Mouse (Mus musculus): ENCODE data around the gene Nectin2.
A peak's percentile ranks its signal among the peaks of the same experiment; 100 is the strongest.
"Not testable (repeated sequence)": the region's sequence is repeated elsewhere in the genome, so short reads cannot be mapped to it uniquely, and the experiment has no call there.

The Nectin2 gene

GRCm38 (mm10) chr7:19750217-19751069 lies at the start of gene Nectin2:
Gene Nectin2 (minus strand): TSS chr7:19750483.
- peak; percentile 94 for DNase-seq (ENCODE audit: low read depth)

DNA sequence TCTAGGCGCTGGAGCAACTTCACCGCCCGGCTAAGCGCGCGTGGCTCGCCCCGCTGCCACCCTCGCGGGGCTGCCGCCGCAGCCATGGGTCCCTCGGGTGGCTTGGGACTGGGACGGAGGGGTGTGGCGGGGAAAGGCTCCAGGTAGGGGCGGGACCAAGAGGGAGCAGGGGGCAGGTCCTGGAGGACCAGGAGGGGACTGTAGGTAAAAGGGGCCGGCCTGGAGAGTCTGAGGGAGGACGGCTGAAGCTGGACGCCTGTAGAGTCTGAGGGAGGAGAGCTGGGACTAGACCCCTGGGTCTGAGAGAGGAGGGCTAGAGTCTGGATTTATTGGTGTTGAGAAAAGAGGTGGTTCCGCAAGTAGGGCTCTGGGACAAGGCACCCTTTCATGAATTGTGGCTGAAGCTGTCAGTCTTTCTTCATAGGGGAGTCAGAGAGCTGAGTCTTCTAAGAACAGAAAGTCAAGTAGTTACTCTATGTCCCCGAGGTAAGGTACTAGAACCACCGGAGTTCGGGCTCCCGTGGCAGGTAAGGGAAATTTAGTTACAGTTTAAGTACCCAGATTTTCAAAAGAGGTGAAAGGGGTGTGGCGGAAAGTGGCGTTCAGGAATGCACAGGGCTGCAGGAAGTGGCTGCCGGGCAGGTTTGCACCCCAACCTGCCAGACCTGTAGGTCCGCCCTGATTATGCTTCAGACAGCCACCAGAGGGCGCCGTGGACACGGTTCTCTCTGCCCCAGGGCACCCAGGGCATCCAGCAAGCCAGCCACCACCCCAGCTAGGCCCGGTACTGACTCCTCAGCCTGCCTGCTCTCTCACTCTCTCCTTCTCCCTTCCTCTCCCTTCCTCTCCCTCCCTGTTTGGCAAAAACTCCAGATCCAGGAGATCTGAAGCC lies 46.7 kb upstream of the Nectin2 start, which contains the start of gene Cblc:
TSS of gene Cblc (minus strand) at position 113 of the 892 bp plus-strand sequence.
- peak; percentile 87 for DNase-seq (ENCODE audit: low read depth)

DNA sequence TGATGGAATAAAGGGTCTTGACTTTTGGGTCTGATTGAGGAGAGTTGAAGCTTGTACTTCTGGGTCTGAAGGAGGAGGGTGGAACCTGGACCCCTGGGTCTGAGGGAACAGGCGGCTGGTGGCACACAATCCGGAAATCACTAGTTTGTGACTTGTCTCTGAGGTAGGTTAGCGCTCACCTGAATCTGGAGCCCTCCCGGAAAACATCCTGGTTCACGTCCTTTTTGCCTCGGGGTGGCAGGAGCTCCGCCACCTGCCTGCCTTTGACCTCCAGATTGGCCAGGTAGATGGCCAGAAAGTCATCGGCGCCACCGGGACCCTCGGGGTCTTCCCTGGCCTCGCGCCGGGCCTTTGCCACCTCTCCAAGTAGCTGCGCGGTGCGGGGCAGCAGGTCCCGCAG lies 46.0 kb upstream of the Nectin2 start:
- DNase-seq (ENCODE audit: low read depth), result no peak

GRCm38 (mm10) chr7:19795236-19795635 lies 45.0 kb upstream of the Nectin2 start:
- no peak for DNase-seq (ENCODE audit: low read depth)

DNA sequence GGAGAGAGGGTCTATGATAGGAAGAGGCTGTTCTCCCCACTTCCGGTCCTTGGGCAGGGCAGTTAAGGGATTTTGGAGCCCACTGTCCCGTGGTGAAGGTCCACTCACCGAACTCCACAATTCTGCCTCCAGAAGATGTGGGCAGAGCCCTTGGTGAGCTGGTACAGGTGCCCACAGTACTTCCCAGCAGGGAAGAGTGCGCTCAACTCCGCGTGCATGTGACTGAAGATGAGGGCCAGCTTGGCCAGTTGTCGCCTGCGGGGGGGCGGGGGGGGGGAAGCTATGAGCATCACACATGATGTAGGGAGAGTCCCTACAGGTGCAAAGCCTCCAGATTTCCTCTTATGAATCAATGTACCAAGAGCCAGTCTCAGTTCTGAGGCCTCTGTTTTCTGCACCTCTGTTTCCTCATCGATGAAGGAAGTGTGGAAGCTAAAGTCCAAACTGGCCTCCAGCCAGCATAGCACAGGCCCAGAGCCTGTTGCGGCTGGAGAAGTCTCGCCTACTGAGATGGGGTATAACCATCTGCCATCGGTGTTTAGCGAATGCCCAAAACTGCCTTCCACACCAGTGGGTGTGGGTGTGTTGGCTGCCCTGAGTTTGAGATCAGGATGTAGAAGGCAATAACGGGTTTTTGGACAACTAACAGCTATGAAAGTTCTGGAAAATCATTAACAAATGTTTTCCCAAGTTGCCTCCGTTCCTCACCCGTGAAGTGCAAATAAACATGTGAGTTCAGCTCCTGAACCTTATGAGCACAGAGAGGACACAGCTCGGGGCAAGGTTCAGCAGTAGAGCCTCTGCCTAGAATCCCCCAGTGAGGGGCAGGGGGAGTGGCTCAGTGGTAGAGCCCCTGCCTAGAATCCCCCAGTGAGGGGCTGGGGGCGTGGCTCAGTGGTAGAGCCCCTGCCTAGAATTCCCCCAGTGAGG lies 42.7 kb upstream of the Nectin2 start:
- DNase-seq (ENCODE audit: low read depth), result no peak

- DNase-seq (ENCODE audit: low read depth), result not testable (repeated sequence)
Measured at GRCm38 (mm10) chr7:19791504-19791903, 41.2 kb upstream of the Nectin2 start.

GRCm38 (mm10) chr7:19789904-19790347 lies 39.6 kb upstream of the Nectin2 start:
- peak; percentile 94 for DNase-seq (ENCODE audit: low read depth)

DNA sequence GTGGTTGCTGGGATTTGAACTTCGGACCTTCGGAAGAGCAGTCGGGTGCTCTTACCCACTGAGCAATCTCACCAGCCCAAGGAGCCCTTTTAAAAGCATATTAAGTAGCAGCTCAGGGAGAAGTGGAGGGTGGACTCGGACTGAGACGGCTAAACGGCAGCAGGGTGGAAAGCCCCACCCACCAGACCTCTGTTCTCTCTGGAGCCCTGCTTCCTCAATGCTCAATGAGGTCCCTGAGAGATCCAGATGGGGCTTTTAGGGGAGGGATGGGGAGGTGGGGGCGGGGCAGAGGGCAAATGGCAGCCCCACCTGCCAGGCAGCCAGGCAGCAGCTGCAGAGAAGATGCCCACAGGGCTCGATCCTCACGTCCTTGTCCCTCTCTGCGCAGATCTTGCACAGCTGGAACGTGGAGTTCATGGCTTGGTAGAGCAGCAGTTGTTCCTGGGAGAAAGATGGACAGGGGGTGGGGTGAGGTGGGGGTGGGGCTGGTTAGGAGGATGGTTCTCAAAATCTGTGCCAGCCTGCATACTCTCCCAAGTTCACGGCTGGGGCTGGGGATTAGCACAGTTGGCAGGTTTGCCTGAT lies 35.7 kb upstream of the Nectin2 start:
- DNase-seq (ENCODE audit: low read depth), result no peak

DNA sequence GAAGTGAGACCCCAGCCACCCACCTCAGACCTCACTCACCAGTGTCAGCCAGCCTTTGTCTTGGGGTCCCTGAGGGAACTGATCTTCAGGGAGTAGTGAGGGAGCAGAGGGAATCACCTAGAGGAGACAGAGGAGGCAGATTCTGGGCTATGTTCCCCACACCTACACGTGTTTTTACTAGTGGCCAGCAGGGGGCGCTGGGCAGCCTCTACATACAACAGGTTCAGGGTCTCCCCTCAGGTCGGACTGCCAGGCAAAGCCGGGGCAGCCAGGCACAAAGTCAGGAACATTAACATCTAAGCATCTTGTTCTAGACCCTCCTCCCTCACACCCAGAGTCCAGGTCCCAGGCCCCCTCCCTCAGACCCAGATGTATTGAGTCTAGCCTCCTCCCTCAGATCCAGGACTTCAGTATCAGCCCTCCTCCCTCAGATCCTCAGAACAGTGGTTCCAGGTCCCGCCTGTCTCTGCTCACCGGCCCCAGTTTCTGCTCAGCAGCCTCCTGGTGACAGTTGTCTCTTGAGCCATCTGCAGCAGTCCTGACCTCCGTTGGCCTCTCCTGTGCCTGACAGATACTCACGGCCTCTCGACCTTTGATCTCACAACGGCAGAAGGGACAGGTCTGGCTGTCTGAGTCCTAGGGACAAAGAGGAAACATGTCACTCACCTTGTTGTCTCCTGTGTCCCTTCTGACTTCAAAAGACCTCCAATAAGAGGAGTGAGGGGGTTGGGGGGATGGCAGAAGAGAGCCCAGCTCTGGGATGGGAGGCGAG lies 34.7 kb upstream of the Nectin2 start:
- no peak for DNase-seq (ENCODE audit: low read depth)

DNA sequence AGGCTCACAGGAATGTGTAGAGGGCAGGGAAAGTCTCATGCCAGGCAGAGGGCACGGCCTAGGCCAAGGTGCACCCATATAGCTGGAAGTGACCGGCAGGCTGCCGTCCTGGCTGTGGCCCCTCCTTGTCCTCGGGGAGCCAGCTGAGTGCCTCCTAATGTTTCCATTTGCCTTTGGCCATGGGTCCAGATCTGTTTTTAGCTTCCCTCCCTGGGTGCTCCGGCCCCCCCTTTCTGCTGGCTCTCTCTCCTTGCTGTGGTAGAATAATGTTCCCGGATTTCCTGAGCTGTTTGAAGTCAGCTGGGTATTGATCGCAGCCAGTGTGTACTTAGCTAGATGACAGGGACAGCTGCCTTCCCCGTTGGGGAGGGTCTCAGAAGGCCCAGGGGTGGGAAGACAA lies 33.3 kb upstream of the Nectin2 start:
- DNase-seq (ENCODE audit: low read depth), result no peak

GRCm38 (mm10) chr7:19782645-19783044 lies 32.4 kb upstream of the Nectin2 start:
- DNase-seq (ENCODE audit: low read depth), result peak; percentile 32

- no peak for DNase-seq (ENCODE audit: low read depth)
Measured at GRCm38 (mm10) chr7:19781741-19782140, 31.5 kb upstream of the Nectin2 start.

GRCm38 (mm10) chr7:19779903-19780302 lies 29.6 kb upstream of the Nectin2 start:
- DNase-seq (ENCODE audit: low read depth), result no peak

DNA sequence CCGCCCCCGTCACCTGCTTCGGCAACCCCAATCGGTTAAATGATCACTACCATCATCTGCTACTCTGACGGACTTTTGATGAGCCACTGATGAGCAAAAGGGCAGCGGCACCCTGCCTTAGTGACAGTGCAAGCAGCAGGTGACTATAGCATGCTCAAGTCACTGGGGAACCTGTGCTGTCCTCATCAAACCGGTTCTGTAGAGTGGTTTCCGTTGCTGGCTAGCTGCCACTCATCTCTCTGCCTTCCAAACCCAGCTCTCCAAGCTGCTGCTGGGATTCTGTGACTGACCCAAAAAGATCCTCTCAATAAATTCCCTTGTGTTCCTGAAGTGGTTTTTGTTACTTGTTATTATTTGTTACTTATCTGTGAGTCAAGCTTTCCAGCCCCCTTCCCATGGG lies 28.4 kb upstream of the Nectin2 start:
- no peak for DNase-seq (ENCODE audit: low read depth)

GRCm38 (mm10) chr7:19777049-19777723 lies 26.9 kb upstream of the Nectin2 start:
- no peak for DNase-seq (ENCODE audit: low read depth)

- no peak for DNase-seq (ENCODE audit: low read depth)
Measured at GRCm38 (mm10) chr7:19771682-19772081, 21.4 kb upstream of the Nectin2 start.

DNA sequence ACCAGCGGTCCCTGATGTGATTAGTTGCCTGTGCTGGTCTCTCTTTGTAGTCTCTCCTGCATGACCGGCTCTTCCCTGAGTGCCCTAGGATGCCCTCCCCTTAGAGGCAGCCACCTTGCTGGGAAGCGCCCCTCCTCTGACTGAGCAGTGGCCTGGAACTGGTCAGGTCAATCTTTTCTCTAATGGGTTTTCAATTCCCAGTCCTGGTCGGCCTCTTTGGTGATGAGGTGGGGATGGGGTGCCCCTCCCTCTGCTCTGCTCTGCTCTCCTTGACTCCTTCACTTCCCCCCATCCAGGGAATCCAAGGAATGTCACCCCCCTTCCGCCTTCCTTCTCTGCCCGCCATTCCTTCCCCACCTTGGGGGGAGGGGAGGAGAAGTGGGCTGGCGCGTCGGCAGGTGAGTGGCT lies 20.7 kb upstream of the Nectin2 start, which contains the start of gene Bcam:
TSS of gene Bcam (minus strand) at position 33 of the 408 bp plus-strand sequence.
- no peak for DNase-seq (ENCODE audit: low read depth)

- DNase-seq (ENCODE audit: low read depth), result no peak
Measured at GRCm38 (mm10) chr7:19770375-19770754, 20.1 kb upstream of the Nectin2 start.

- DNase-seq (ENCODE audit: low read depth), result no peak
Measured at GRCm38 (mm10) chr7:19769434-19770374, 19.4 kb upstream of the Nectin2 start.
